ENCODE assay signal across 16 mouse cellular contexts in the genomic region with DNA sequence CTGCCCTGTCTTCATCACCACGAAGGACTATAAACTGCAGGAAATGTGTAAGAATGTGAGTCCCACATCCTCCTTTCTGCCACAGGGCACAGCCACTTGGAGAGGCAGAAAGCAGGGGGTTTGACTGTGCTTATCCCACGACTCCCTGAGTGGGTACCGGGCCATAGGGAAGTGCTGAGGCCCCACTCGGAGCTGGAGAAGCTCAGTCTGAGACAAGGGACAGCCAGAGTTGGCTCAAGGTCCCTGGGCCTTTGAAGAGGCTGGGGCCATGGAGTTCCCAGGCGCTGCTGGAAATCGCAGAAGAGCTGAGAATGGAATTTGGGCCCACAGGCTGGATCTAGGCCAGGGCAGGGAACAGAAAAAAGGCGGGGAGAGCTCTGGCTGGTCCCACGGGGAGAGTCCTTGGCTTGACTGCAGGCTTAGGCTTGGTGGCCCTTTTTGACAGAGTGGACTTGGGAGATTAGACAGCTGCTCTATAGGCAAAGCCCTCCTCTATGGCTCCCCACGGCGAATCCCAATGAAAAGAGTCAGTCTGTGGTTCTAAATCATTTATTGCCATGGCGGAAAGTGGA. TPM values are rescaled to one million over a fixed set of nuclear protein-coding genes. Genes with fewer than 3 reads are reported as not detected.
DNase-seq lines count a peak whose midpoint lies in the region; ATAC-seq and TF ChIP-seq lines count a peak whose summit lies in the region.
"Had no signal": no experiment of that assay in that cellular context is flagged by ENCODE, and none has a peak within 500 bp of the region (broad histone marks: within the 10 kb centered on the region; RNA-seq: fewer than 3 reads in every experiment).

No protein-coding gene starts in this region.

- H3K9ac ChIP-seq in heart, embryonic 11.5 days (ENCODE audit: low read depth, low read length) = no peak overlapping the region
- no peak overlapping the region for H3K9ac ChIP-seq in intestine, embryonic 16.5 days (ENCODE audit: low read depth, low read length)
- H3K9ac ChIP-seq: hindbrain, embryonic 12.5 days; liver, embryonic 13.5 days had no signal

- TF ChIP-seq POLR2A in lung, adult 2 months (IDR thresholded peaks at IDR 0.05; ENCODE audit: borderline replicate concordance, extremely low read depth, low read depth, low read length) = no peak

- WGBS in heart, embryonic 11.5 days (ENCODE audit: insufficient replicate concordance) = 75% methylated on average over 11 of the region's 11 CpGs
- 57% methylated on average over 11 of the region's 11 CpGs for WGBS in lung, adult 2 months
- 77% methylated on average over 11 of the region's 11 CpGs for WGBS in intestine, embryonic 16.5 days

- intact Hi-C loops in heart, postnatal 36 days (cut with DNase I) = no loop called here

- TF ChIP-seq CTCF in lung, adult 2 months (IDR thresholded peaks at IDR 0.05; ENCODE audit: insufficient read depth, low read length) = no peak

- ATAC-seq in heart, embryonic 11.5 days (replicated peaks; ENCODE audit: insufficient number of reproducible peaks, low FRiP score, low TSS enrichment) = no peak
- no peak for ATAC-seq in intestine, embryonic 16.5 days

- H3K4me3 ChIP-seq in heart, embryonic 11.5 days (ENCODE audit: low read depth, low read length) = no peak overlapping the region
- H3K4me3 ChIP-seq in lung, adult 2 months (replicated peaks; ENCODE audit: extremely low read depth, low read depth, low read length) = no peak overlapping the region
- no peak overlapping the region for H3K4me3 ChIP-seq in intestine, embryonic 16.5 days (ENCODE audit: low read length)
- H3K4me3 ChIP-seq: erythroblast, embryonic 14.5 days; hindbrain, embryonic 12.5 days; liver, embryonic 13.5 days; midbrain, embryonic 10.5 days had no signal

- DNase-seq in heart, adult 18-20 months = peak; percentile 52 to 67
- DNase-seq in lung, postnatal 10 days = peak; percentile 21
- DNase-seq in lung, adult 2 months = no peak
- peak; percentile 53 to 69 for DNase-seq in adrenal gland, postnatal 36 days
- peak; percentile 34 to 50 for DNase-seq in heart, postnatal 36 days
- no peak for DNase-seq in left cerebral cortex, adult 8-10 months (ENCODE audit: low spot score in 2 of 2)
- DNase-seq: liver, embryonic 13.5 days; right cerebral cortex, adult 18-20 months; thymus, postnatal 14 days had no signal

- no peak overlapping the region for H3K4me2 ChIP-seq in heart, embryonic 11.5 days
- H3K4me2 ChIP-seq in intestine, embryonic 16.5 days (ENCODE audit: low read depth, low read length) = no peak overlapping the region
- H3K4me2 ChIP-seq: hindbrain, embryonic 12.5 days; liver, embryonic 13.5 days had no signal

- H3K27me3 ChIP-seq in heart, embryonic 11.5 days (ENCODE audit: control insufficient read depth, insufficient read depth, low read length) = no peaks in the 10 kb centered on the region
- H3K27me3 ChIP-seq in intestine, embryonic 16.5 days (replicated peaks; ENCODE audit: control insufficient read depth, insufficient read depth, low read length) = no peaks in the 10 kb centered on the region
- H3K27me3 ChIP-seq: hindbrain, embryonic 12.5 days; liver, embryonic 13.5 days had no signal

- H3K27ac ChIP-seq in heart, embryonic 11.5 days (ENCODE audit: low read depth, low read length) = no peak overlapping the region
- H3K27ac ChIP-seq in intestine, embryonic 16.5 days (ENCODE audit: low read length) = no peak overlapping the region
- H3K27ac ChIP-seq: hindbrain, embryonic 12.5 days; liver, embryonic 13.5 days; midbrain, embryonic 10.5 days had no signal

- no peaks in the 10 kb centered on the region for H3K36me3 ChIP-seq in heart, embryonic 11.5 days (ENCODE audit: control insufficient read depth, insufficient read depth, low read length)
- no peaks in the 10 kb centered on the region for H3K36me3 ChIP-seq in intestine, embryonic 16.5 days (ENCODE audit: control insufficient read depth, insufficient read depth, low read length)
- H3K36me3 ChIP-seq: hindbrain, embryonic 12.5 days; liver, embryonic 13.5 days; midbrain, embryonic 10.5 days had no signal

- no peaks in the 10 kb centered on the region for H3K4me1 ChIP-seq in heart, embryonic 11.5 days (ENCODE audit: control insufficient read depth, insufficient read depth, low read length)
- no peaks in the 10 kb centered on the region for H3K4me1 ChIP-seq in lung, adult 2 months (ENCODE audit: control insufficient read depth, insufficient read depth, low read length)
- H3K4me1 ChIP-seq in intestine, embryonic 16.5 days (ENCODE audit: control insufficient read depth, insufficient read depth, low read length) = no peaks in the 10 kb centered on the region
- H3K4me1 ChIP-seq: hindbrain, embryonic 12.5 days; liver, embryonic 13.5 days; midbrain, embryonic 10.5 days had no signal

- no peaks in the 10 kb centered on the region for H3K9me3 ChIP-seq in heart, embryonic 11.5 days (replicated peaks; ENCODE audit: control insufficient read depth, low read length)
- no peaks in the 10 kb centered on the region for H3K9me3 ChIP-seq in intestine, embryonic 16.5 days (ENCODE audit: control insufficient read depth, low read length)
- H3K9me3 ChIP-seq: hindbrain, embryonic 12.5 days; liver, embryonic 13.5 days; midbrain, embryonic 10.5 days had no signal

RNA-seq across cellular contexts. Expression of a gene that starts 14.0 kb away (rescaled TPM):
- total RNA-seq in heart, adult 18-20 months (2021) = not detected
- not detected in 2 replicates for polyA plus RNA-seq in heart, embryonic 11.5 days (2014; fragmentation: Nextera tagmentation; extraction: Ambion mirVana)
- not detected in 2 replicates for polyA plus RNA-seq in lung, adult 2 months (2012; rRNA removed)
- not detected for total RNA-seq in adrenal gland, postnatal 36 days (2021)
- total RNA-seq in heart, postnatal 36 days (2021) = not detected
- polyA plus RNA-seq in intestine, embryonic 16.5 days (2015; fragmentation: Nextera tagmentation; extraction: Ambion mirVana) = not detected in 2 replicates
- total RNA-seq in left cerebral cortex, adult 8-10 months (2022) = not detected
- total RNA-seq: adrenal gland, adult 18-20 months had no signal
- polyA plus RNA-seq: C2C12; erythroblast, embryonic 14.5 days; hindbrain, embryonic 12.5 days; liver, embryonic 13.5 days; midbrain, embryonic 10.5 days had no signal

RNA-seq across cellular contexts. Expression of a gene that starts 19.7 kb away (rescaled TPM):
- 10 to 100 TPM in 1 of 2 experiments, 1 to 10 TPM in 1; 7.2 to 12.5 TPM for total RNA-seq in heart, adult 18-20 months (2021)
- polyA plus RNA-seq in heart, embryonic 11.5 days (2014; fragmentation: Nextera tagmentation; extraction: Ambion mirVana) = 6.8 and 7.4 TPM in 2 replicates
- polyA plus RNA-seq in lung, adult 2 months (2012; rRNA removed) = 8.0 and 16.3 TPM in 2 replicates
- total RNA-seq in adrenal gland, postnatal 36 days (2021) = 10 to 100 TPM in 1 of 2 experiments, 1 to 10 TPM in 1; 9.6 to 10.4 TPM
- total RNA-seq in heart, postnatal 36 days (2021) = 10 to 100 TPM; 10.1 to 10.6 TPM
- 1.7 and 2.1 TPM in 2 replicates for polyA plus RNA-seq in intestine, embryonic 16.5 days (2015; fragmentation: Nextera tagmentation; extraction: Ambion mirVana)
- total RNA-seq in left cerebral cortex, adult 8-10 months (2022) = 1 to 10 TPM; 8.9 to 9.5 (median 9.2) TPM

RNA-seq across cellular contexts. Expression of a gene that starts 19.8 kb away (rescaled TPM):
- 1 to 10 TPM; 4.2 TPM for total RNA-seq in heart, adult 18-20 months (2021)
- polyA plus RNA-seq in heart, embryonic 11.5 days (2014; fragmentation: Nextera tagmentation; extraction: Ambion mirVana) = 12.5 and 15.0 TPM in 2 replicates
- polyA plus RNA-seq in lung, adult 2 months (2012; rRNA removed) = 1.7 and 3.6 TPM in 2 replicates
- total RNA-seq in adrenal gland, postnatal 36 days (2021) = 10 to 100 TPM; 10.1 to 15.5 TPM
- 1 to 10 TPM; 7.2 to 9.9 TPM for total RNA-seq in heart, postnatal 36 days (2021)
- 5.6 and 5.9 TPM in 2 replicates for polyA plus RNA-seq in intestine, embryonic 16.5 days (2015; fragmentation: Nextera tagmentation; extraction: Ambion mirVana)
- total RNA-seq in left cerebral cortex, adult 8-10 months (2022) = 1 to 10 TPM; 4.9 to 5.8 (median 5.5) TPM
- polyA plus RNA-seq: erythroblast, embryonic 14.5 days had no signal

Comparison
In these comparisons a context has a peak if more than half of its experiments do, and no peak if none do; other contexts are left out.
1. DNase-seq: peak in heart, adult 18-20 months (2 of 2), lung, postnatal 10 days (single experiment), adrenal gland, postnatal 36 days (2 of 2) and heart, postnatal 36 days (2 of 2); none in lung, adult 2 months (single experiment) and left cerebral cortex, adult 8-10 months (0 of 2).